Mouse (Mus musculus): ENCODE results near the gene Meis2.

DNA sequence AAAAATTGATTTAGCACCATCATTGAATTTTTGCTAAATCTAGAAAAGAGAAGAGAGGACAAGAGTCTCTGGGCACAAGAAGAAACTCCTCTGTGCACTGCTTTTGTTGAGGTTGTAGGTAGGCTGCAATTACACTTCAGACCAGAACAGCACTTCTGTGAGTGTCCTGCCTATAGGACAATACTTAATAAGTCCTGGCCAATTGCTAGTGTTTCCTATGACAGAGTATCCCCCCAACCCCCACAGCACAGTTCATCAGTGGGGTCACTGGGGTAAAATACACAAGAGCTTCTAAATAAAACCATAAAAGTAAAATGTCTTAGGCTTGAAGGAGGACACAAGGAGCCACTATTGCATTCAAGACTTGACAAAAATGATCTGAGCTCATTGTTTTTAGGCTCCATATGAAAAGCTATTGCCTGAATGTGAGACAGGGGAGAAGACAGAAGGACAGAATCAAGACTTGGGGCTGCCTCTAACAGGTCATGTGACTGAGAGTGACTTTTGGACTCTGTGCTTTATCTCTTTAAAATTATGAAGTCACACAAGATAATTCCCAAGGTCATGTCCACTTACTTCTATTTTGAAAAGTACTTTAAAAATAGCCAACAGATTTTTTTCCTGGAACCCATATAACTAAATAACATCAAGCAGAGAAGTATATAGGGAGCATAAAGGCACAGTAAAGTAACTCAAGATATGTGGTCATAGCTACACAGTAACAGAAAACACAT lies 12.8 kb downstream of the Meis2 start:
- TF ChIP-seq CHD2 (IDR thresholded peaks at IDR 0.05; ENCODE audit: low read depth, low read length) (no peak), ZNF384 (IDR thresholded peaks at IDR 0.05; ENCODE audit: low read depth, low read length) (no peak), MAFK (IDR thresholded peaks at IDR 0.05; ENCODE audit: insufficient read depth, low read depth, low read length) (no peak), ZC3H11A (IDR thresholded peaks at IDR 0.05; ENCODE audit: borderline replicate concordance, low read depth, low read length) (no peak), HCFC1 (IDR thresholded peaks at IDR 0.05; ENCODE audit: borderline replicate concordance, insufficient read depth, low read length) (no peak)

Measured in ES-E14 (cell line).